Mouse (Mus musculus) ES-E14 (cell line): ENCODE measurements at regions not wholly inside any gene's neighbourhood (a gene's known extent, or its start where the extent isn't known, plus 50 kb on each side); places are given as distances from the start of the nearest gene placed in this dataset.

Source experiments
- DNase-seq: peaks from one replicate; pipeline ENCODE4 v3.0.0-alpha.2; 2013; ENCODE audit warnings: low read depth, low spot score
- H3K27ac ChIP-seq: 2 replicates; pipeline ENCODE4 v1.5.1; 2012; ENCODE audit warnings: low read depth, mild to moderate bottlenecking, low read length, moderate library complexity, mixed read lengths; ENCODE audit not compliant: poor library complexity, insufficient read depth, severe bottlenecking
- H3K36me3 ChIP-seq: 2 replicates; pipeline ENCODE4 v1.6.1; 2012; ENCODE audit warnings: mild to moderate bottlenecking, low read length, moderate library complexity, mixed read lengths; ENCODE audit not compliant: control insufficient read depth, poor library complexity, insufficient read depth, severe bottlenecking
- H3K4me1 ChIP-seq, 2 experiments: fragments of 150-350 bp in 1 of 2; sonication (generic) in 1 of 2; 2 replicates each; pipeline ENCODE4 v1.6.1; 2012; ENCODE audit warnings: low read length in 2 of 2, mild to moderate bottlenecking in 1 of 2, mixed read lengths in 1 of 2; ENCODE audit not compliant: control insufficient read depth in 2 of 2, insufficient read depth in 2 of 2, poor library complexity in 1 of 2
- H3K4me3 ChIP-seq, 2 experiments: fragments of 150-350 bp in 1 of 2; sonication (generic) in 1 of 2; 2 replicates each; pipeline ENCODE4 v1.5.1; 2012; ENCODE audit warnings: low read length in 2 of 2, low read depth in 1 of 2, mild to moderate bottlenecking in 1 of 2, mixed read lengths in 1 of 2; ENCODE audit not compliant: insufficient read depth in 1 of 2, poor library complexity in 1 of 2, severe bottlenecking in 1 of 2
- H3K9ac ChIP-seq: 2 replicates; pipeline ENCODE4 v1.6.1; 2012; ENCODE audit warnings: low read depth, mild to moderate bottlenecking, low read length, mixed read lengths; ENCODE audit not compliant: poor library complexity, insufficient read depth, severe bottlenecking
- H3K9me3 ChIP-seq: fragments of 150-350 bp; sonication (generic); 2 replicates; pipeline ENCODE4 v1.6.1; 2012; ENCODE audit warnings: low read depth, mild to moderate bottlenecking, low read length; ENCODE audit not compliant: control insufficient read depth, insufficient read depth
- CHD2 ChIP-seq: IDR thresholded peaks from 2 replicates; pipeline ENCODE4 v1.6.1; 2014; ENCODE audit warnings: mild to moderate bottlenecking, low read depth, low read length, inconsistent platforms
- HCFC1 ChIP-seq: IDR thresholded peaks from 2 replicates; pipeline ENCODE4 v1.6.1; 2012; ENCODE audit warnings: low read length, inconsistent platforms, borderline replicate concordance; ENCODE audit not compliant: insufficient read depth
- MAFK ChIP-seq: IDR thresholded peaks from 2 replicates; pipeline ENCODE4 v1.6.1; 2014; ENCODE audit warnings: mild to moderate bottlenecking, low read depth, low read length, inconsistent platforms; ENCODE audit not compliant: insufficient read depth
- ZC3H11A ChIP-seq: IDR thresholded peaks from 2 replicates; pipeline ENCODE4 v1.6.1; 2012; ENCODE audit warnings: low read depth, mild to moderate bottlenecking, inconsistent platforms, low read length, borderline replicate concordance
- ZNF384 ChIP-seq: IDR thresholded peaks from 2 replicates; pipeline ENCODE4 v1.6.1; 2012; ENCODE audit warnings: low read depth, low read length, inconsistent platforms
- in situ Hi-C, 2 experiments: fragments of 600-800 bp; cut with MboI; formaldehyde crosslinking; loops; one replicate each; pipeline ENCODE4 v1.15.1; 2025; ENCODE audit warnings: low sequenced_read_pairs in 2 of 2, inconsistent platforms in 1 of 2; ENCODE audit not compliant: unreplicated experiment in 2 of 2

- TF ChIP-seq HCFC1 (no peak), ZC3H11A (no peak), CHD2 (no peak), ZNF384 (no peak), MAFK (no peak)
- no peak for DNase-seq
- Histone ChIP-seq H3K36me3 (no peaks in the 10 kb centered on the region), H3K4me1 (no peaks in the 10 kb centered on the region), H3K27ac (no peak overlapping the region), H3K9ac (no peak overlapping the region), H3K9me3 (no peaks in the 10 kb centered on the region), H3K4me3 (no peak overlapping the region)
- in situ Hi-C loops = no loop called here
Observed at GRCm38 (mm10) chr6:93569866-93570265, 626.6 kb upstream of the Adamts9 start.

- no peaks in the 10 kb centered on the region for H3K4me1 ChIP-seq
- no peaks in the 10 kb centered on the region for H3K36me3 ChIP-seq
- H3K9ac ChIP-seq = no peak overlapping the region
- H3K4me3 ChIP-seq = no peak overlapping the region
- no peak overlapping the region for H3K27ac ChIP-seq
- DNase-seq = no peak
- no peaks in the 10 kb centered on the region for H3K9me3 ChIP-seq
- in situ Hi-C loops = no loop called here
- no peak for TF ChIP-seq MAFK
- TF ChIP-seq ZNF384 = no peak
- no peak for TF ChIP-seq ZC3H11A
- no peak for TF ChIP-seq CHD2
- no peak for TF ChIP-seq HCFC1
Observed at GRCm38 (mm10) chr6:93569211-93569610, 625.9 kb upstream of the Adamts9 start.

GRCm38 (mm10) chr6:93566661-93567060 is 623.4 kb upstream of the Adamts9 start:
- Histone ChIP-seq H3K27ac (no peak overlapping the region), H3K9ac (no peak overlapping the region), H3K36me3 (no peaks in the 10 kb centered on the region), H3K4me1 (no peaks in the 10 kb centered on the region), H3K4me3 (no peak overlapping the region), H3K9me3 (no peaks in the 10 kb centered on the region)
- DNase-seq = no peak
- in situ Hi-C loops = no loop called here
- TF ChIP-seq MAFK (no peak), ZNF384 (no peak), HCFC1 (no peak), CHD2 (no peak), ZC3H11A (no peak)

- H3K4me1 ChIP-seq = peaks cover 0 to 2% of the 10 kb centered on the region in 2 experiments; a peak in 1 of 4 replicates
- H3K27ac ChIP-seq = no peak overlapping the region
- H3K4me3 ChIP-seq = no peak overlapping the region
- TF ChIP-seq HCFC1 = no peak
- TF ChIP-seq ZC3H11A = no peak
- no peak for TF ChIP-seq CHD2
- no peak for TF ChIP-seq MAFK
- no peak for TF ChIP-seq ZNF384
- in situ Hi-C loops = no loop called here
- no peak overlapping the region for H3K9ac ChIP-seq
- no peaks in the 10 kb centered on the region for H3K9me3 ChIP-seq
- H3K36me3 ChIP-seq = no peaks in the 10 kb centered on the region
- DNase-seq = no peak
Observed at GRCm38 (mm10) chr6:93548311-93548710, 605.0 kb upstream of the Adamts9 start.

- H3K9ac ChIP-seq = no peak overlapping the region
- no peaks in the 10 kb centered on the region for H3K9me3 ChIP-seq
- H3K27ac ChIP-seq = no peak overlapping the region
- H3K36me3 ChIP-seq = no peaks in the 10 kb centered on the region
- in situ Hi-C loops = no loop called here
- DNase-seq = no peak
- peaks cover 0 to 2% of the 10 kb centered on the region in 2 experiments; a peak in 1 of 4 replicates for H3K4me1 ChIP-seq
- no peak overlapping the region for H3K4me3 ChIP-seq
- TF ChIP-seq HCFC1 = no peak
- no peak for TF ChIP-seq ZC3H11A
- no peak for TF ChIP-seq CHD2
Observed at GRCm38 (mm10) chr6:93544246-93544645, 601.0 kb upstream of the Adamts9 start.
